Mouse (Mus musculus) embryonic fibroblast, embryonic 13.5 days (primary cell): ENCODE measurements around the gene Zfp654.

Source experiments
- CTCF ChIP-seq: IDR thresholded peaks from 2 replicates; pipeline ENCODE4 v1.5.1; 2011; ENCODE audit warnings: mild to moderate bottlenecking, control low read depth, low read length, moderate library complexity, borderline replicate concordance; ENCODE audit not compliant: insufficient read depth
- POLR2A ChIP-seq: IDR thresholded peaks from 2 replicates; pipeline ENCODE4 v1.6.1; 2011; ENCODE audit warnings: low read depth, mild to moderate bottlenecking, control low read depth, low read length, moderate library complexity

GRCm38 (mm10) chr16:64881442-64881841 is 30.0 kb upstream of the Zfp654 start:
- TF ChIP-seq CTCF (no peak), POLR2A (no peak)
